Mouse (Mus musculus) adrenal gland (tissue): Measurements from ENCODE around the gene Ifrd2.

Source experiments
- intact Hi-C: fragments of 180-260 bp; cut with DNase I; formaldehyde crosslinking; loops from one replicate; pipeline ENCODE4 v1.15.1; 2025

Ifrd2 gene

DNA sequence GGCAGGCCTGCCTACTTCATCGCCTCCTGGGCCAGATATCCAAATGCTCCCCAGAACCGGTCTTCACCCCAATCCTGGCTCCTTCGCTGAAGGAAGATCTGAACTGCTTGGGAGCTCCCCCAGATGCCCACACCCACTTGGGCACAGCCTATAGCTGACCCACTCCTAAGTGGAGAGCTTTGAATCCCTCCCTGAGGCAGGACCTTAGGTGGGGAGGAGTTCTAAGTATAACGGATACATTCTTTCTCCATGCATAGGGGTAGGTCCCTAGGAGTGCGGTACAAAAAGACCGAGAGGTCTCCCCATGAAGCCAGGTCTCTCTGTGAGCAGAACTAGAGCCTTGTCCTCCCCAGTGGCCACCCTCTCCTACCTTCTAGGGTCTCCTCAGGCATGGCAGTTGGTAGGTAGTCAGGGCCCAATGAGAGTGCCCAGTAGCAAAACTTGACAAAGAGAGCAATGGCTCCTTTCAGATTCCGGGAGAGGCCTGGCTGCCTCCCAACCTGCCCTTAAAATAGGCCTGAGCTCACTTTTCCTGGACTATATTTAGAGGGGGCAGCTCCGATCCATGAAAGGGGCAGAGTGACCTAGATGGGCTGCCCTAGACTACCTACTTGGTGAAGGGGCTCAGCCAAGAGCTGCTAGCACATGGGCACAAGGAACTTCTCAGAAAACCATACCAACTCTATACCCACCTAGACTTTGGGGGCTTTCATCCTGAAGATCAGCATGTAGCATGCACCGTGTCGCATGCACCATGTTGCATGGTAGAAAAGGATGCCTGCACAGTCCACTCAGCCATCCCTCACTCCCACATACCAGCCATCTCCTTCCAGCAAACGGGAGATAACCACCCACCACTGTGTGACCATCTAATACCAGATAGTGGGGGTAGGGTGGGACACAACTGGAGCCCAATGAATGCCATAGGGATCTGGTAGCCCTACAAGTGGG is 9.5 kb downstream of the Ifrd2 start:
- intact Hi-C loops: no loop called here

DNA sequence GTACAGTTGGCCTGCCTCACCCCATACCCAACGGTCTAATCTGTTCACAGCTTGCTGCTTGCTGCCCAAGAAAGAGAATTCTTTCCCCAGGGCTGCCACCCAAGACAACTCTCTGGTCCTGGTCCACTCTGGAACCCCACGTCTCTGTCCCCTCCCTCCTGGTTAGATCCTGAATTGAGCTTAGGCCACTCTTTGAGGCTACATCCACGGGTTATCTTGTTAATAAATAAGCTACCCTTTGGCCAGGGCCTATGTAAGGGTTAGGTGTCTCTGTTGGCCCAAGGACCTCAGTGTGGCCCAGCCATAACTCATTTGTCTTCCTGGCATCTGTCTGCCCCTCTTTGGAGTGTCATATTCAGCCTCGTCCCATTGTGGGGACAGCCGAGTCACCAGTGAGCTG is 10.9 kb downstream of the Ifrd2 start:
- intact Hi-C loops: no loop called here

DNA sequence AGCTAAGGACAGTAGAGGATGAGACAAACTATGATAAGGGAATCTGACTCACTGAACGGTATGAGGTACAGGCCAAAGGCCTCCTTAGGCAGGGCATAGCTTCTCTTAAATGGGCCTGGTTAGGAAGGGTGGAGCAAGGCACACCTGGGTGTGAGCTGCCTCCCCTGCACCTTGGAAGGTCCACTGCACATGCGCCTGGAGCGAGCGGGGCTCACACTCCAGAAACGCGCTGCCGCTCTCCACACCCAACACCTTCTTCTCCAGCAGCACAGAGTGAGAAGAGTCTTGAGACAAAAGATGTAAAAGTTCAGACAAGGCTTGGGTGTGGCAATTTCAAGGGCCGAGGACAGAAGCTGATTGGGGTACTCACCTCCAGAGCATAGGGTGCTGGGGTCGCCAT is 12.0 kb downstream of the Ifrd2 start:
- intact Hi-C loops: no loop called here

DNA sequence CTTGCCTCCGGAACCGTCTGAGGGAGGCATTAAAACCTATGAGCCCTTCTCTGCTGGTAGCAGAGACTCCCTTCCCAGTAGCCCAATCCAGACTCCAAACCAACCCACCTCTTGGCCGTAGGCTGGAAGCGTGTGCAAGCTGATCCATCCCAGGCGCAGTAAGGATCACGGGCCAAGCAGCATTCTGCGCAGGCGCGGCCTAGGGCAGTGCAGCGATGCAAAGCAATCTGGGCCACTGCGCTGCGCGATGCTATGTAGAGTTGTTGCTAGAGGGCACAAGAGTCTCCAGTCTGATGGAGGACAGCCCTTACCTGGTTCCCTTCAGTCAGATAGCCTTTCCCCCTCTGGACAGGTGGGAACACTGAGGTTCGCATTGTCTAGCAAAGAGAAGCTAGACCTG is 12.4 kb downstream of the Ifrd2 start:
- intact Hi-C loops: no loop called here

DNA sequence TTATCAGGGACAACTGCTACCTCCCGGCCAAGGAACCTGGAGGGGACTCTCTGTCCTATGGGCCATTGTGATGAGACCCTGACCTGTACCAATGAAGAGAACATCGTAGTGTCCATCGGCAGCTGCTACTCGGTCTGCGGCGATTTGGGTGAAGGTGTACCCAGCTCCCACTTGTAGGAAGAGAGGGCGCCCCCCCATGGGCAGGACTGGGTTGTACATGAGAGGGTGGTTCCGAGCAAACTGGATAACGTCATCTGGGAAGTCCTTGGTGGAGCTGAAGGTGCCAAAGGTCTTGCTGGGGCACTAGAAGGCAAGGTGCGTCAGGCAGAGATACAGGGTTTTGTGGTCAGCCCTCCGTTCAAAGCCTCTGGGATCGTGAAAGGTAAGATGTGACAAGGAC is 13.3 kb downstream of the Ifrd2 start:
- intact Hi-C loops: no loop called here

DNA sequence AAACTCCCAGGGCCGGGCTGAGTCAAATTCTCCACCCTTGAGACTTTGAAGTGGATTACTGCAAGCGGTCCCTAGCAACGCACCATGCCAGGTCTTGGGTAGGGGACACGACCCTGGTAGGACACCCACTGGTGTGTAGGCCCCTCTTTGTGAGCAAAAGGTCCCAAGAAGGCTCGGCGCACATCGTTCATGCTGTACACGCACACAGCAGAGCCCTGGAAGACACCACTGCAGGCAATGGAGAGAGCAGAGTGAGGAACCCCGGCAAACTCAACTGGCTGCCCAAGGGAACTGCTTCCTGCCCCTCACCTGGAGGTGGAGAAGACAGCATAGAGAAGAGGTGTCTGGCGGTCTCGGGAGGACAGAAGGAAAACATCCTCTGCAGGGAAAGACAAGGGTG is 13.8 kb downstream of the Ifrd2 start:
- intact Hi-C loops: no loop called here

DNA sequence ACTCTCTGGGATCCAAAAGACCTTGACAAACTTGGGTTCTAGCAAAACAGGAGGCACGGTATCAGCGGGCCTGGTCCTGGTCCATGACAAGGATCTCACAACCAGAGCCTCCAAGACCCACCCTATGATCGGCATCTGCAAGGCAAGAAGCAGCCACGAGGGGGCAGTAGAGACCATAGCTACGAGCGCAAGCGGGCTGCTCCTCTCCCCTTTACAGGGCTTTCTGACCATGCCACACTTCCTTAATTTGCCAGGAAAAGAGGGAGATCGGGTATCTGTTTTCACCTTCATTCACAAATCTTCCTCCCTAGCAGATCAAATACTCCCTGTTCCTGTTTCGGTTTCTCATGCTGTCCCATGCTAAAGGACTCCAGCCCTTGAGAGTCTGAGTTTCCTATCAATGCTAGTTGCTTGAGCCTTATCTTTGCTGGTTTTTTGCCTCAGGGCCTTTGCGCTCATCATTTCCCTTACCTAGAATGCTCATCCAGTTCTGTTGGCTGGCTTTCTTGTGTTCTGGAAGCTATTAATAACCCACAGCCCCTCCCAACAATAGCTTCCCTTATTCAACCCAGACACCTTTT is 14.7 kb downstream of the Ifrd2 start:
- intact Hi-C loops: loop anchor here (1.0 to 2.0 kb wide), 2 partner anchors 43 to 75 kb away; no protein-coding TSS in a partner anchor

DNA sequence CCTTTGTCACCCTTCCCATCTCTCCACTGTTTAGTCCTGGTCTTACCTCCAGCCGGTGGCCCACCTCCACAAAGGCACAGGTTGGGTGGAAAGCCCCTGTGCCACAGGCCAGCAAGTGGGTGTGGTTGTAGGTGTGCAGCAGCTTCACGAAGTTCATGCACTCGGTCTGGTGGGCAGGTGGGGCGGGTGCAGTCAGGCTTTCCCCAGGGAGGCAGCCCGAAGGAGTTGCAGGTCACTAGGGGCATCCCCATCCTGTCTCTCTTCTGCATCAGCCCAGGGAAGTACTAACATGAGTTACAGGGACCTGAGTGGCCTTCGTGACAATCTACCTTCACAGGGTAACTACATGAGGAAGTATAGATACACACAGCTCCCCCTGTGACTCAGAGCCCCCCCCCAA is 15.8 kb downstream of the Ifrd2 start:
- intact Hi-C loops: loop anchor here (2.0 kb wide), 1 partner anchor 74 kb away; no protein-coding TSS in a partner anchor

DNA sequence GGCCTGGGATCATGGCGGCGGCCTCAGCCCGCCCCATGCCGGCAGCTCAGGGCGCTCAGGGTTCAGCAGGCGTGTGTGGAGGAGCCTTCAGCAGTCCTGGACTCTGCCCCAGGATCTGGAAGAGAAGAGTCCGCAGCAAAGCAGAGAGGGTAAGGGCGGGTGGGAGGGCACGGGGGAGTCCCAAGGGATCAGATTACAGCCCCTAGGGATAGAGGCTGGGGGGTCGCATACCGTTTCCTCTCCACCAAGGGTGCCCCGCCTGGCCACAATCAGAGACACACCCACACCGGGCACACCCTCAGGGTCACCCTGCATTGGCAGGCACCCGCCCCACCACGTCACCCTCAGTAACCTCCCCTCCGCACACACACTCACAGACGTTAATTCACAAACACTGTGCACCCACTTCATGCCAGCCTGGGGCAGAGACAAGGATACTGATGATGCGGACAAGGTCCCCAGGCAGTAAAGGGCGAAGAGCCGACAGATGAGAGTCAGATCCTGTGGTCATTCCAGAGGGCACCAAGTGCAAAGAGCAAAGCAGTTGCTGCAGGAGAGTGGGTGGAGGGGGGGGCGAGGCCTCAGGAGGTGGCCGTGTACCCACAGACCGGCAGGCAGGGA is 17.7 kb downstream of the Ifrd2 start:
- intact Hi-C loops: no loop called here

DNA sequence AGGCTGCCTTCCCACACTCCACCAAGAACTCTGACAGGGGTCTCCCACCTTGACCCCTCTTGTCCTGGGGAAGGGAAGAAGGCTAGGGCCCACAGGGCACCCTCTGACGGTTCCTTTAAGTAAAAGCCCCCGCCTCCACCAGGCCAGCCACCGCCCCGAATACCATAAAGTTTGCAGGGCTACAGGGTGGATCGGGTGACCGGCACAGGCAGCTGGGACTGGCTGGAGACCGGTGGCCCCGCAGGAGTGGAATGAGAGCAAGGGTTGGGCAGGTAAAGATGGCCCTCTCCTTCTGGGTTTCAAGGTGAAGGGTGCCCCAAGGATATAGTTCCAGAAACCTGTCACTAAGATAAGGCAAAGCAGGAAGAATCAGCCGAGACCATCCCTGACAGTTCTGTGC is 19.1 kb downstream of the Ifrd2 start:
- intact Hi-C loops: no loop called here

DNA sequence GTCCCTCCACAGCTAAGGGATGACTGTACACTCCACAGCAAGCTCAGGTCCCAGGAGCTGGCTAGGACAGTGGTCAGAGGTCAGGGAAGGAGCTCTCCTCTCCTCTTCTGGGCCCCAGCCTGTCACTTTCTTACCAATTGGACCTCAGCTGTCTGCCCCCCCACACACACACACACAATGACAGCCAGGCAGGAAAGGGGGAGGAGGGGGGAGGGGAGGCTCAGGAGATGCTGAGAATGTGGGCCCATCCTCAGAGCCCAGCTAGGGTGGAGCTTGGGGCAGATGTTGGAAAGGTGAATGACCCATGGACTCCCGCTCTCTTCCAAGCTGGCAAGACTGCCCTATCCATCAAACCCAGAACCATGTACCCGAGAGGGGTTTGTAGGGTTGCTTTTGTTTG is 19.6 kb downstream of the Ifrd2 start:
- intact Hi-C loops: no loop called here

DNA sequence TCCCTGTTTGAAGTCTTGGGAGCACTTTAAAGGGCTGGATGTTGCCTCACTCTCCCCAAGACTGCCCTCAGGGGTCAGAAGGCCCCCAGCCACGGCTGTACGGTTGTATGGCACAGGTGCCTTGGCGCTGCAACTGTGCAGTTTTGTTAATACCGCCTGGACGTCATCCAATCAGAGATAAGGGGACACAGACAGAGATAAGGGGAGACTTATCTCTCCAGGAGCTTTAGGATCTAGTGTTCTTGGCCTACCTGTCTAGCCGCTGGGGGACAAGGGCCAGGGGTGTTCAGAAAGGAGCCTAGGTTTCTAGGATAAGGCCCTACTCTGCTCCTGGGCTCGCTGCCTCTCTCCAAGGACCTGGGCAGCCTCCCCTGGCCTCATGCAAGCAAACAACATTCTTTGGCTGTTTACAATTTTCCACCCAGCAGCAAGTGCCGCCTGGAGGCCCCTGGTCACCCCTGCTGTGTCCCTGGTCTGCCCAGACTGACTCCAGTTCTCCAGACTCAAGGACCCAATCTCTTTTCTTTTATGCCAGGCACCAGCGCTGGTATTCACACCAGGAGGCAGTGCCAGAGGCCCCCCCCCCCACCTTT is 20.3 kb downstream of the Ifrd2 start:
- intact Hi-C loops: no loop called here

DNA sequence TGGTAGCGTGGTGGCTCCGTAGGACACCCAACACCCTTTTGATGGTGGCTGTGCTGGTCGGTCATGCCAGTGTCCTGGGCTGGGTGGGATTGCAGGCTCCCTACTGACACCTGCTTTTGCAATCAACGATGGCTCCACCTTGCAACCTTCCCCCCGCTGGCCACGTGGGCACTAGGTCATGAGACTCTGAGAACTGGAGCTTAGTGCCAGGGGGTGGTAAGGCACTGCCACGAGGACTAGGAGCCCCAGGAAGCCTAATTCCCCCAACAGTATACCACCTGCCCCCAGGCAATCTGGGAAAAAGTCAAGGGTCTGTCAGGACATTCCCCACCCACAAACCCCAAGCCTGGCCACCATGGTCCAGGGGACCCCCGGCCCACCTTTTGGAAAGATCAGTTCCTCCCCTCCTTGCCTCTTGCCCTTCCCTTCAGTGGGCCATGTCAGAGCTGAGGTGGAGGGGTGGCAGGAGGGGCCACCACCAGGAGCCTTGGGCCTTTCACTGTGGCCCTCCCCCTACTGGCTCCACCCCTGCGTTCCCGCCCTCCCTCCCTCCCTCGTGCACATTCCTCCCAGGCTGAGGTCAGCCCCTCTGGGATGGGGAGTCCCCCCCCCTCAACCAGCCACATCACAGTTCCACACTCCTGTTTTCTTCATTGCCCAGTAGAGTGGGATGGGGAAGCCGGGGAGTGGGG is 21.4 kb downstream of the Ifrd2 start, which contains the start of gene Sema3b:
Sema3b (minus strand) TSS at position 489 of the 692 bp plus-strand sequence.
- intact Hi-C loops: no loop called here

DNA sequence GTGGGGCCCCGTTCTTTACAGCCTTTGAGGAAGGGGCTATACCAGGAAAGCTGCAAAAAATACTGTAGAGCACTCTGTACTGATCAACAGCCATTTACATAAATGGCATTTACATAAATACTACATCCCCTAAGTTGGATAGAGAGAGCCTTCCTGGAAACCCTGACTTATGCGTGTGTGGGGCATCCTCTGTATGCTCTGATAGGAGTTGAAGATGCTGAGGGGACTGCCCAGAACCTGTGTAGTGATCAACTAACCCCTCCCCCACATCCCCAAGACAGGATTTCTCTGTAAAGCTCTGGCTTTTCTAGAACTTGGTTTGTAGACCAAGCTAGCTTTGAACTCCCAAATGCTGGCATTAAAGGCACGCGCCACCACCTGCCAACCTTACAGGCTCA is 22.0 kb downstream of the Ifrd2 start:
- intact Hi-C loops: no loop called here

DNA sequence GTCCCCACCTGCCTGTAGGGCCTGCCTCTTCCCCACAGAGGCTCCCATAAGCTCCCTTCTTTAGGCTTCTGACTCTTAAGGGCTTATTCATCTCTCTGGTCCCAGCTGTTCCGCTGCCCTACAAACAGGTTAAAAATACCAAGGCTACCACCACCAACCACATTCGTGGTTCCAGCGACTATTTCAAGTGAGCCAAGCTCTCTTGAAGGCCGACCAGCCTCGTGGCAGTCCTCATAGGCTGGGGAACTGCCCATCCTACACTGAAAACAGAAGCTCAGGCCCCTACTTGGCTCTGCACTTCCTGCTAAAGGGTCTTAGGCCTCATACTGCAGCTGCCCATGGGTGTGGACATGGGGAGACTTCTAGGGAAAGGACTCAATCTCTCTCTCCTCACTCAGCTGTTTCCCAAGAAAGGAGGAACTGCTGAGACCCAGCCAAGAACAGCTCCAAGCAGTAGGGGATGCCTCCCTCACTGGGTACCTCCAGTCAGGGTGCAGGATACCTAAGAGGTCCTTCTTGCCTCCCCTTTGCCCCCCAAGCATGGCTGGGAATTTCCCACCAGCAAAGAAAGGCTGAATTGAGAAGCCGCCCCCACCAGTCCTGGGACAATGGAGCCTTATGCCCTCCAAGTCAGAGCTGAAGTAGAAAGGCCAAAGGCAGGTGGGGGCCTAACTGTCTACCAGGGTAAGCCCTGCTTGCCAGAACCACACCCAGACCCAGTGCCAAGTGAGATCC is 24.2 kb downstream of the Ifrd2 start:
- intact Hi-C loops: no loop called here

DNA sequence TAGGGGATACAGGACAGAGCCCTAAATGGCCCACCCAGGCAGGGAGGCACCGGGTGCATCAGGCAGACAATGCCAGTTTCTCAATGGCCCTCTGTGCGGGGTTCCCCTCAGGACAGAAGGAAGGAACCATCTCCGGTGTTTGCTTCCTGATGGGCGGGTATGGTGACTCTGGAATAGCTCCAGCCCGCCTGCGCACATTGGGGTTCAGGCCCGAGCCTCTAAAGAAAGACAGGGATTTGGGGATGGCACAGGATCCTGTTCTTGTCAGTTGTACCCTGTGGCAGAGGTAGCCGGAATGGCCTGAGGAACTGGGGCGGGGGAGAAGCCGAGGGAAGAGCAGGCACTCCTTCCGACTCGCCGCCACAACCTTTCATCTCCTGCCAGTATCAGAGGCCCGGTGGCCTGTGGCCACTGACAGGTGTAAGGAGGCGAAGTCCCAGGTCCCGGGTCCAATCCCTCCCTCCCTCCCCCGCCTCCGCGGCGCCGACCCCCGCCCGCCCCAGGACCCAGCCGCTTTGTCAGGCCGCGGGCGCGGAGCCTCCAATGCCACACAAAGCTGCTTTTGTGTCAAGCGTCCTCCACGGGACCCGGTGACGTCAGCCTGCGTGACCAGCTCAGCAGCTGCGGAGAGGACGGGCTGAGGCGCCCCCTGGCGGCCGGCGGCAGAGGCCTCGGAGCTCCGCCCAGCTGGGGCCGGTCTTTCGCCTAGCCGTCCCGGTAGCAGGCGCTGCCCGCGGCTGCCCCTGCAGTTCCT is 24.9 kb downstream of the Ifrd2 start:
- intact Hi-C loops: no loop called here

DNA sequence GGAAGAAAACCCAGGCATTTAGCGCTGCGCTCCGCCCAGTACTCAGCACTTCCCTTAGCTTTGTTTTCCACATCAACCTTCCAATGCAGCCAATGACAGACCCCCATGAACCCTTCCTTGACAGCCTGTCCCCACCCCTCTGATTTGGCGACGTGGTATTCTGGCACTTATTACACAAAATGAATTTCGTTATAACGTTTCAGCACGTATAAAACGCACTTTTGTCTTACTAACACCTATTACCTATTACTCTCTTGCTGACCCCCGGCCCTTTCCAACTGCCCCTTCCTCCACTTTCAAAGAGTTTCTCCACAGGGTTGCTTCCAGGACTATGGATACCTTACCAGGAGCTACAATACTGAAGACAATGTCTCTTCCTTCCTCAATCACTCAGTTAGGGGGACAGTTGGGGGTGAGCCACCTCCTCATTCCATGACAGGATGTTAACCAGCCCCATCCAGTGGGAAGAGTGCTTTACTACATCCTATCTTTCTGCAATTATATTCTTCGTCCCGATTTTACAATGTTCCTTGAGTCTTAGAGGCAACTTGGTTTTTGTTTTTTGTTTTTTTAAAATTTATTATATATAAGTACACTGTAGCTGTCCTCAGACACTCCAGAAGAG is 25.6 kb downstream of the Ifrd2 start:
- intact Hi-C loops: no loop called here

DNA sequence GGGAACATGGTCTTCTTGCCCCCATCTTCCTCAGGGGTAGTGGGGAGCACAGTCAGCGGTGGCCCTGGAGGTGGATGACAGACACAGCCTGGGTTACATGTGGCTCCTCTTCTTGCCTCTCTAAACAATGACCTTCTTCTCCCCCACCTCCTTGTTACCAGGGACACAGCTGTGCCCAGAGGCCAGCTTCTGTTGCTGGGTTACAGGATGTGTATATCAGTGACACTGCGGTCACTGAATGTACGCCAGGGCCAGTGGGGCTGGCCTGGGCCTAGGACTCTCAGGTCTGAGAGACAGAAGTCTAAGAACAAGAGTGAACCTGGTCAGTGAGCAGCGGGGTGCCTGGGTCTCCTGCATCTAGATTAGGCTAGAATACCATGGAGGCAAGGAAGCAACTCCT is 27.6 kb downstream of the Ifrd2 start:
- intact Hi-C loops: no loop called here

DNA sequence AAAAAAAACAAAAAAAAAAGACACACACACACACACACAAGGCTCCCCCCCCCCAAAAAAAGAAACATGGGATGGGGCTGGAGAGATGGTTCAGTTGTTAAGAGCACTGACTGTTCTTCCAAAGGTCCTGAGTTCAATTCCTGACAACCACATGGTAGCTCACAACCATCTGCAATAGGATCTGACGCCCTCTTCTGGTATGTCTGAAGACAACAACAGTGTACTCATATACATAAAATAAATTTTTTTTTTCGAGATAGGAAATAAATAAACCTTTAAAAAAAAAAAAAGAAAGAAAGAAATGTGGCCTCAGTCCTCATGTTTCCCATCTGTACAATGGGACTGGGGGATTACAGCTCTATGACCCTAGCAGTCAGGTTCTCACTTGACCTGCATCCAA is 30.0 kb downstream of the Ifrd2 start:
- intact Hi-C loops: no loop called here
